Mouse (Mus musculus): ENCODE measurements around the gene Iqck. TPM values are rescaled to one million over a fixed set of nuclear protein-coding genes. Genes with fewer than 3 reads are reported as not detected.

The Iqck gene
- total RNA-seq, 2 experiments from 2014 or later, result 0.13 to 0.16 TPM

GRCm38 (mm10) chr7:118914561-118915165 is 59.1 kb downstream of the Iqck start:
- DNase-seq, result no peak

DNA sequence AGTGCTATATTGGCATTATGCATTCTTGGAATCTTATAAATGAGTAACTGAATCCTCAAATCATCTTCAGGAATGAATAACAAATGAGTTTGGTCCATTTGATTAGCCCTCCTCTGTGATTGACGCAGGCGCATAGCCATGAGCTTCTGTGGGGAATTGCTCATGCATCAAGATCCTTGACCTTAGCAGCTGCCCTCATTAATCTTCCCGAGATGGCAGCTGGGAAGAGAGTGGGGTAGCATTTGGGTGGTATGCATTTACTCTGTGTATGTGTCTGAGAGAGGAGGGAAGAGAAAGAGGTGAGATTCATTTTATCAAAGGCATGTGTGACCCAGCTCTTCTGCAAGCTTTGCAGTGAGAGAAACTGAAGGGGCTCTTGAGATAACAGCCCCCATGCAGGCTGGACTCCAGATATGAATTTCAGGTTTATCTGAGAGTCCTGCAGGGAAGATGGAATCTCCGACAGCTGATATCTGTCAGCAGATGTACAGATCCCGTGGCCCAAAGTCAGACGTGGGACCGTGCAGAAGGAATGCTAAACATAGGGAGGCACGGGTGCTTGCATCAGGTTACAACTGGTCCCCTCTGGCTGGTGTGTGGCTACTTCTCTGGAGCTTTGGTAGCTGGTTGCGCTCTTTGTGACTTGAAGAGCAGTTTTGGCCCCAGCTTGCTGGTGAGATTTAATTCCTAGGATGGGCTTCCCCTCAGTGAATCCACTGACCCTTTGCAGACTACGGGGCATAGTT is 63.9 kb downstream of the Iqck start:
- no peak for DNase-seq

- DNase-seq, result peak; percentile 28
Observed at GRCm38 (mm10) chr7:118922441-118923202, 67.1 kb downstream of the Iqck start.

- no peak for DNase-seq
Observed at GRCm38 (mm10) chr7:118925547-118925946, 70.0 kb downstream of the Iqck start.

DNA sequence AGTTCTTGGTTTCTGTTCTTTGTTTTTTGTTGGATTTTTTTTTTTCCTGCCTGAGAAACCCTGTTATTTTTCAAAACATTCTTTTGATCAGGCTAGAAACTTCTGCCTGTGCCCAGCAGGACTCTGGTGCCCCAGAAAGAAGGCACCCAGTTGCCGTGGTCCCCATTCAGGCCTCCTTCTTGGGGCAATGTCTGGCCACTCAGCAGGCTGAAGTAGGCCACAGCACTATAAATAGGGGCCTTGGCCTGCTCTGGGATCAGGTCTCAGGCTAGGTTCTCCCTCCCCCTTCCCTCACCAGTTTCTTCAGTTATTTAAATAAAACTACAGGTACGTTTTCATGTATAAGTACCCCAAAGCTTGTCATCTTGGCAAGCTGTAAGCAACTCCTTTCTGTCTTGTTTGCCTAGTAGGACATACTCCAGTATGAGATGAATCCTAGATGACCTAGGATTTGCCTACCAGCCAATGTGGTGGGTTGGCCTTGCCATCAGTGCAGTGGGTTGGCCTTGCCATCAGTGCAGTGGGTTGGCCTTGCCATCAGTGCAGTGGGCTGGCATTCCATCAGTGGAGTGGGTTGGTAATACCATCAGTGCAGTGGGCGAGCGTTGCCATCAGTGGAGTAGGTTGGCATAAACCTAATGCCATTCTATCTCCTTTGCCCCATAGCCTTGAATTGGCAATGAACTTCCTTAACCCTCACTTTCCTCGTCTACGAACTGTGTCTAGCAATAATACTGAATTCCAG is 71.1 kb downstream of the Iqck start:
- DNase-seq, result no peak

DNA sequence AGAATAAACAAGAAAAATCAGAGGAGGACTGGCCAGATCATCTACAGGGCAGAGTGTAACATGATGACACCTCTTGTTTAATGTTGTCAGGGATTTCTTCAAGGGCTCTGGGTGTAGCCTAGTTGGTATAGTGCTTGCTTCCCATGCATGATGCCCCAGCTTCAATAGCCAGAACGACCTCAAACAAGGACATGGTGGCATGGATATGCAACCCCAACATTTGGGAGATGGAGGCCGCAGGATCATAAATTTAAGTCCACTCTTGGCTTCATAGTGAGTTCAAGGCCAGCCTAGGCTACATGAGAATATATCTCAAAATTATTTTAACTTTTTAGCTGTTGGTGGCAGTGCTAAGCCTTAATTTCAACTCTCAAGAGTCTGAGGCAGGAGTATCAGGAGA is 71.7 kb downstream of the Iqck start:
- no peak for DNase-seq

DNA sequence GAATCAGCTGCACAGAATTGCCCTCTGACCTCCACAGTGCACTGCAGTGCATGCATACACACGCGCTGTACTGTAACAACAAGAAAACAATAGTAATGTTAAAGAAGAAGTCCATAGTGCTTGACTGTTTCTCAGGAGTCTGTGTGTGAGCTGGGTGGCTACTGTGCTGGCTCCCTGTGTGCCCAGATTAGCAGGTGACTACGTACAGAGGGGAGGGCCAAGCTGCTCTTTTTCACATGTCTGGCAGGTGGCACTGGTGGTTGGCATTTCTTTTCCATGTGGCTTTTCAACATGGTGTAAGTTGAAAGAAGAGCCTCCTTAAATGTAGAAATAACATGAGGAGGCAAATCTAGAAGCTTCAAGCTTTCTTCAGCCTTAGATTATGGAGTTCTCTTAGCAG is 72.8 kb downstream of the Iqck start:
- no peak for DNase-seq

- no peak for DNase-seq
Observed at GRCm38 (mm10) chr7:118928916-118929315, 73.4 kb downstream of the Iqck start.

DNA sequence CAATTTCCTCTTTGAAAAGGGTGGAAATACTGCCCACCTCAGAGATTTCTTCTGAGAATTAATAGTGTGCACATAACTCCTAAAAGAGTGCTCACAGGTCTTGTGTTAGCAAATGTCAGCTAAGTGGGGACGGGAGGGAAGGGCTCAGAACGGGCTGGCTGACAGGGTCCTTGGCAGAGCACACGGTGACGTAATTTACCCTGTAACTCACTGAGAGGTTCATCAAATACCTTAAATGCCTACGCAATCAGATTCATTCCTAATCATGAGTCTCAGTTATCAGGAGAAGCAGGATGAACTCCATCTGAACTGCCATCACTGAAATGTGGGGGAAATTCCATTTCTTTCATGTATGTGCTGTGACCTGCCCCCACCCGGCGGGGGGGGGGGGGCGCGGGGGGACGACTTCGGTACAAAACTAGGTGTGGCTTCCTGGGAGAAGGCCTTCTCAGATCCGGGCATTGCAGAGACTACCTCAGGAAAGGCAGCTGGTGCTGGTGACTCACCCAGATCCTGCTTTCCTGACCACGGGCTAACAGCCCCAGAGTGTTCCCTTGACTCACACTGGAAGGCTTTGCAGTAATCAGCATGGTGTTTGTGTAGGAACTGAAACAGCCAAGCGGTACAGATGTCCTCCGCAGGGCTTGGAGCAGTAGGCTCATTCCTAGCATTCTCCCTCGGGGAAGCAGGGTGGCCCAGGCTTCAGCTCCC is 74.2 kb downstream of the Iqck start:
- DNase-seq, result peak; percentile 70

DNA sequence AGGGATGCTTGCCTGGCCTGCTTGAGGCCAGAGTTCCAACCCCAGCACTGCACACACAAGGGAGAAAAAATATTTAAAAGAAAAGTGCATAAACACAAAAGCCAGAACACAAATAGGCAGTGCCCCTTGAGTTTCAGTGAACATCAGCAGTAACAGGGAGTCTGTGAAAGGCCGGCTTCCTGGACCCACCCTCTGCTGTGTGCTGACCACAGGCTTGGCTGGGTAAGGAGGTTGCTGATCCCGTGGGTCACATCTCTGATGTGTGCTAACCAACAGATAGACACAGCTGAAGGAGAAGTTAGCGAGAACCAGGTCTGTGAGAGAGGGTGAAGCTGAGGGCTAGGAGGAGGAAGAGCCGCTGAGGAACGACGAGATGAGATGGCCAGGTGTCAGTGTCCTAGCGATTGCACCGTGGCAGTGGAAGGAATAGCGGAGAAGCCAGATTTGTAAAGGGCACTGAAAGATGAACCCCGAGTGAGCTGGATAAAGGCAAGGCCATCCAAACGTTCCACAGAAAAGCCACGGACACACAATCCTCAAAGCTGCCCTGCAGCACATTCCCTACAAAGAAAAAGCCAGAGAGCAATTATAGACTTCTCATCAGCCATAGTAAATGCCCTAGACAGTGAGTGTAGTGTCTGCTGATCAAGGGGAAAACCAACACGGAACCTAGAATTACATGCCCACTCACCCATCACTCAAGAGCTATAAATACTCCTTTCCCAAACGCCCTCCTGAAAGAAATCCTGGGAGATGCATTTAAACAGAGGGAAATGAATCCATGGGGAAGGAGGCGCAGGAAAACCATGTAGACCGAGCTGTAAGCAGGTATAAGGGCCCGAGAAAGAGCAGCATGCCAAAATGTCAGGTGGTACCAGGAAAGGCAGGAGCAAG is 76.2 kb downstream of the Iqck start:
- DNase-seq, result peak; percentile 39

GRCm38 (mm10) chr7:118935306-118935705 is 79.8 kb downstream of the Iqck start:
- peak; percentile 72 for DNase-seq

DNA sequence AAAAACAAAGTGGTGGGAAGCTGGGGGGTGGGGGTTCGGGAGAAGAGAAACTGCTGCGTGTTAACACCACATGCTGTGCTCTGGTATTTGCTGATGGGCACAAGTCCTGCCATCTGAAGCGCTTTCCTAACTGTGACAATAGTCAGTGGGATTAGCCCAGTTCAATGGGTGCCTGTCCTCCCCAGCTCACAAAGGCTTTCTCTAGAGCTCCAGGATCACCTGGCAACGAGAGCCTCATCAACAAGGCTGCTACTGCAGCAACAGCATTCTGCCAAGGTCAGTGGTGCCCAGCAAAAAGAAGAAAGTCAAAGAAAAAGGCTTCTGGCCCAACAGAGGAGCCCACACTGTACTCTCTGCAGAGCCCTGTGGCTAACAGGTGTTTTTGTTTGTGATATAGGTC is 81.3 kb downstream of the Iqck start:
- DNase-seq, result no peak

- no peak for DNase-seq
Observed at GRCm38 (mm10) chr7:118937469-118938387, 82.2 kb downstream of the Iqck start.

DNA sequence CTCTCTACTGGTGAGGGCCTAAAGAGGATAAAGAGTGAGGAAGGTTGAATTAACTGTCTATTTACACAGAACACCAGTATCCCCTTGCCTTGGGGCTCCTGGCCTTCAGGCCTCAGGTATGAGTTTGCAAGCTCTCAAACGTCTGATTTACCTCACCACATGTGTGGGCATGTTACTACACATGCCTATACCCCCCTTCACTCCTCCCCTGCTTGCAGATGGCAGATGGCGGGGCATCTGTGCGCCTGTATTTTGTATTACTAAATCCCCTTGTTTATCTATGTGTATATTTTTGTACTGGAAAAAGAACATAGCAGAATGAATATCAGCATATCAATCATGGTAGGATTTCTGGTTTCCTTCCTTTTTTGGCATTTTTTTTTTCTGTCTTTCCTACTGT is 86.7 kb downstream of the Iqck start:
- no peak for DNase-seq

- DNase-seq, result no peak
Observed at GRCm38 (mm10) chr7:118943170-118943569, 87.6 kb downstream of the Iqck start.

GRCm38 (mm10) chr7:118944884-118945283 is 89.3 kb downstream of the Iqck start:
- DNase-seq, result no peak

GRCm38 (mm10) chr7:118947241-118947640 is 91.7 kb downstream of the Iqck start:
- no peak for DNase-seq

- DNase-seq, result no peak
Observed at GRCm38 (mm10) chr7:118948677-118949282, 93.2 kb downstream of the Iqck start.

- DNase-seq, result no peak
Observed at GRCm38 (mm10) chr7:118949749-118950148, 94.2 kb downstream of the Iqck start.
